Mouse (Mus musculus) stomach, postnatal 0 days (tissue): Measurements from ENCODE around the gene Mrs2.

Source experiments
- CTCF ChIP-seq: IDR thresholded peaks from 2 replicates; pipeline ENCODE4 v1.5.1; 2016; ENCODE audit warnings: antibody characterized with exemption, low read depth, mild to moderate bottlenecking, moderate library complexity
- EP300 ChIP-seq: optimal IDR thresholded peaks from 2 replicates; pipeline ENCODE3; 2016; ENCODE audit warnings: antibody characterized with exemption

DNA sequence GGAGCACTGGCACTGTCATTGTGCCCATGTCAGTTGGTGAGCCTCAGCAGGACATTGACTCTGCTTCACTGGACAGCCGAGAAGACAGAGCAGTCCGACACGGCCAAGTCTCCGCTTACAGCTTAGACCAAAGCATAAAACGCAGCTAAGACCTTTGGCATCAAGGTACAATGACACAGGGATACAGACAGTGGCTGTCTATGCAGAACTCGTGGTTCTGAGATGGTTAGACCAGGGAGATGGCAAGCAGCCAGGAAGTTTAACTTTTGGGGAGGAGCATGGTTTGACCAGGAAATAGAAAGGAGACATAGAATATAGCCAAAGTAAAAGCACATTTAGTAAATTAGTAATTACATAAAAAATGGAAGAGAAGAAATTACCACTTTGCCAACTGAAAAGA, 31.2 kb downstream of the Mrs2 start:
- TF ChIP-seq EP300 (no peak), CTCF (no peak)
